Comparison of ENCODE assay signal across 11 mouse cellular contexts in the genomic region with DNA sequence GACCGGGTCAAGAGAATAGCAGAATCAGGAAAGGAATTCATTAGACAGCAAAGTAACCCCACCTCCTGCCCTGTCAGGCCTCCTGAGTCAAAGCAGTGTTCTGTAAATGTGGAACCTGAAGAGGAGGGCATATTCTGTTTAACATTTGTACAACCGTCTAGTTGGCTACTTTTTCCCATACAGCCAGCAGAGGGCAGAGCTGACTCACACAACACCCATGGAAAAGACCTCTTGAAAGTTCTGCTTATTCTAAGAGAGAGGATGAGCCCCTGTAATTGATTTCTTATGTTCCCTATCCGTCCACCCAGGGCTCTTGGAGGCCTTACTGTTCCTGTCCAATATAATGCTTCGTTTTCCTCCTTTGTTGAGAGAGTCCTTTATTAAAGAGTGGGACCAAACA. TPM values are rescaled to one million over a fixed set of nuclear protein-coding genes. Genes with fewer than 3 reads are reported as not detected.
A peak's percentile ranks its signal among the peaks of the same experiment; 100 is the strongest.
DNase-seq lines count a peak whose midpoint lies in the region; ATAC-seq lines count a peak whose summit lies in the region.
"Had no signal": no experiment of that assay in that cellular context is flagged by ENCODE, and none has a peak within 500 bp of the region (broad histone marks: within the 10 kb centered on the region; RNA-seq: fewer than 3 reads in every experiment).

No protein-coding gene starts in this region.

- H3K9me3 ChIP-seq in forebrain, embryonic 10.5 days: no peaks in the 10 kb centered on the region
- no peaks in the 10 kb centered on the region for H3K9me3 ChIP-seq in forebrain, embryonic 11.5 days (ENCODE audit: control insufficient read depth, low read length)
- H3K9me3 ChIP-seq in embryonic facial prominence, embryonic 10.5 days: no peaks in the 10 kb centered on the region
- no peaks in the 10 kb centered on the region for H3K9me3 ChIP-seq in midbrain, embryonic 14.5 days (ENCODE audit: control insufficient read depth, low read length)
- H3K9me3 ChIP-seq: lung, embryonic 15.5 days had no signal

- H3K27ac ChIP-seq in forebrain, embryonic 10.5 days: no peak overlapping the region
- no peak overlapping the region for H3K27ac ChIP-seq in forebrain, embryonic 11.5 days (ENCODE audit: low read depth, low read length)
- no peak overlapping the region for H3K27ac ChIP-seq in embryonic facial prominence, embryonic 10.5 days (replicated peaks)
- no peak overlapping the region for H3K27ac ChIP-seq in midbrain, embryonic 14.5 days (replicated peaks; ENCODE audit: low read depth, low read length)
- H3K27ac ChIP-seq: lung, embryonic 15.5 days had no signal

- ATAC-seq in forebrain, embryonic 11.5 days (replicated peaks; ENCODE audit: low FRiP score): no peak
- peak; percentile 44; the same call in 1 of the 2 replicates for ATAC-seq in midbrain, embryonic 14.5 days (ENCODE audit: low FRiP score, low TSS enrichment)

- no peaks in the 10 kb centered on the region for H3K27me3 ChIP-seq in forebrain, embryonic 10.5 days (ENCODE audit: poor library complexity, severe bottlenecking)
- H3K27me3 ChIP-seq in forebrain, embryonic 11.5 days (ENCODE audit: control insufficient read depth, insufficient read depth, low read length): no peaks in the 10 kb centered on the region
- no peaks in the 10 kb centered on the region for H3K27me3 ChIP-seq in embryonic facial prominence, embryonic 10.5 days (replicated peaks; ENCODE audit: low read depth, poor library complexity, severe bottlenecking)
- no peaks in the 10 kb centered on the region for H3K27me3 ChIP-seq in midbrain, embryonic 14.5 days (ENCODE audit: control insufficient read depth, insufficient read depth, low read length)
- H3K27me3 ChIP-seq: lung, embryonic 15.5 days had no signal

- no peak overlapping the region for H3K4me2 ChIP-seq in forebrain, embryonic 11.5 days (ENCODE audit: low read depth, low read length, severe bottlenecking)
- no peak overlapping the region for H3K4me2 ChIP-seq in midbrain, embryonic 14.5 days (ENCODE audit: low read length)
- H3K4me2 ChIP-seq: lung, embryonic 15.5 days had no signal

- H3K36me3 ChIP-seq in forebrain, embryonic 10.5 days (replicated peaks): no peaks in the 10 kb centered on the region
- no peaks in the 10 kb centered on the region for H3K36me3 ChIP-seq in forebrain, embryonic 11.5 days (ENCODE audit: control insufficient read depth, insufficient read depth, low read length)
- no peaks in the 10 kb centered on the region for H3K36me3 ChIP-seq in embryonic facial prominence, embryonic 10.5 days (replicated peaks)
- H3K36me3 ChIP-seq in midbrain, embryonic 14.5 days (ENCODE audit: control insufficient read depth, insufficient read depth, low read length): no peaks in the 10 kb centered on the region
- H3K36me3 ChIP-seq: lung, embryonic 15.5 days had no signal

- 20% methylated on average over 4 of the region's 4 CpGs for WGBS in forebrain, embryonic 10.5 days
- WGBS in forebrain, embryonic 11.5 days: 26% methylated on average over 4 of the region's 4 CpGs
- 19% methylated on average over 4 of the region's 4 CpGs for WGBS in embryonic facial prominence, embryonic 10.5 days
- 19% methylated on average over 4 of the region's 4 CpGs for WGBS in midbrain, embryonic 14.5 days

- no peak overlapping the region for H3K4me3 ChIP-seq in forebrain, embryonic 10.5 days
- no peak overlapping the region for H3K4me3 ChIP-seq in forebrain, embryonic 11.5 days (ENCODE audit: low read depth, low read length)
- H3K4me3 ChIP-seq in embryonic facial prominence, embryonic 10.5 days: no peak overlapping the region
- no peak overlapping the region for H3K4me3 ChIP-seq in midbrain, embryonic 14.5 days (replicated peaks; ENCODE audit: low read depth, low read length)
- H3K4me3 ChIP-seq: lung, embryonic 15.5 days had no signal

- DNase-seq in forebrain, embryonic 10.5 days (ENCODE audit: extremely low spot score, low spot score): peak; percentile 31
- DNase-seq in forebrain, embryonic 11.5 days (ENCODE audit: low spot score): no peak
- DNase-seq in A20 (ENCODE audit: low read depth, low spot score): peak; percentile 26
- peak; percentile 49 for DNase-seq in embryonic facial prominence, embryonic 10.5 days (ENCODE audit: low spot score)
- peak; percentile 23 to 68 for DNase-seq in kidney, postnatal 36 days
- DNase-seq in midbrain, embryonic 14.5 days: peak; percentile 71
- DNase-seq in cerebellum, adult 18-20 months: no peak
- DNase-seq in cerebellum, adult 9-11 months: no peak

- H3K9ac ChIP-seq in forebrain, embryonic 11.5 days (ENCODE audit: low read length): no peak overlapping the region
- H3K9ac ChIP-seq in midbrain, embryonic 14.5 days (replicated peaks; ENCODE audit: low read length): no peak overlapping the region
- H3K9ac ChIP-seq: lung, embryonic 15.5 days had no signal

- no peaks in the 10 kb centered on the region for H3K4me1 ChIP-seq in forebrain, embryonic 10.5 days
- H3K4me1 ChIP-seq in forebrain, embryonic 11.5 days (replicated peaks; ENCODE audit: control insufficient read depth, insufficient read depth, low read length): no peaks in the 10 kb centered on the region
- H3K4me1 ChIP-seq in embryonic facial prominence, embryonic 10.5 days: no peaks in the 10 kb centered on the region
- no peaks in the 10 kb centered on the region for H3K4me1 ChIP-seq in midbrain, embryonic 14.5 days (ENCODE audit: control insufficient read depth, insufficient read depth, low read length)

RNA-seq across cellular contexts. Expression of a gene that starts 3.6 kb away (rescaled TPM):
- polyA plus RNA-seq in forebrain, embryonic 10.5 days (2016; fragmentation: Nextera tagmentation; extraction: Ambion mirVana): not detected in 2 replicates
- not detected in 2 replicates for polyA plus RNA-seq in forebrain, embryonic 11.5 days (2014; fragmentation: Nextera tagmentation; extraction: Ambion mirVana)
- not detected in 2 replicates for polyA plus RNA-seq in embryonic facial prominence, embryonic 10.5 days (2016; fragmentation: Nextera tagmentation; extraction: Ambion mirVana)
- not detected in 2 replicates for polyA plus RNA-seq in midbrain, embryonic 14.5 days (2014; fragmentation: Nextera tagmentation; extraction: Ambion mirVana)
- polyA plus RNA-seq: frontal cortex, adult 2 months; testis, adult 2 months had no signal

RNA-seq across cellular contexts. Expression of a gene that starts 23.2 kb away (rescaled TPM):
- not detected in 2 replicates for polyA plus RNA-seq in forebrain, embryonic 10.5 days (2016; fragmentation: Nextera tagmentation; extraction: Ambion mirVana)
- not detected in 2 replicates for polyA plus RNA-seq in forebrain, embryonic 11.5 days (2014; fragmentation: Nextera tagmentation; extraction: Ambion mirVana)
- not detected in 2 replicates for polyA plus RNA-seq in embryonic facial prominence, embryonic 10.5 days (2016; fragmentation: Nextera tagmentation; extraction: Ambion mirVana)
- not detected in 2 replicates for polyA plus RNA-seq in midbrain, embryonic 14.5 days (2014; fragmentation: Nextera tagmentation; extraction: Ambion mirVana)

RNA-seq across cellular contexts. Expression of a gene that starts 23.3 kb away (rescaled TPM):
- not detected in 2 replicates for polyA plus RNA-seq in forebrain, embryonic 10.5 days (2016; fragmentation: Nextera tagmentation; extraction: Ambion mirVana)
- not detected in 2 replicates for polyA plus RNA-seq in forebrain, embryonic 11.5 days (2014; fragmentation: Nextera tagmentation; extraction: Ambion mirVana)
- polyA plus RNA-seq in embryonic facial prominence, embryonic 10.5 days (2016; fragmentation: Nextera tagmentation; extraction: Ambion mirVana): not detected in 2 replicates
- polyA plus RNA-seq in midbrain, embryonic 14.5 days (2014; fragmentation: Nextera tagmentation; extraction: Ambion mirVana): not detected in 2 replicates
- polyA plus RNA-seq: frontal cortex, adult 2 months had no signal

RNA-seq across cellular contexts. Expression of a gene that starts 55.3 kb away (rescaled TPM):
- polyA plus RNA-seq in forebrain, embryonic 10.5 days (2016; fragmentation: Nextera tagmentation; extraction: Ambion mirVana): not detected in 2 replicates
- not detected in 2 replicates for polyA plus RNA-seq in forebrain, embryonic 11.5 days (2014; fragmentation: Nextera tagmentation; extraction: Ambion mirVana)
- polyA plus RNA-seq in embryonic facial prominence, embryonic 10.5 days (2016; fragmentation: Nextera tagmentation; extraction: Ambion mirVana): not detected in 2 replicates
- not detected in 2 replicates for polyA plus RNA-seq in midbrain, embryonic 14.5 days (2014; fragmentation: Nextera tagmentation; extraction: Ambion mirVana)
- polyA plus RNA-seq: frontal cortex, adult 2 months; lung, embryonic 15.5 days had no signal

RNA-seq across cellular contexts. Expression of a gene that starts 57.0 kb away (rescaled TPM):
- not detected in 2 replicates for polyA plus RNA-seq in forebrain, embryonic 10.5 days (2016; fragmentation: Nextera tagmentation; extraction: Ambion mirVana)
- not detected in 2 replicates for polyA plus RNA-seq in forebrain, embryonic 11.5 days (2014; fragmentation: Nextera tagmentation; extraction: Ambion mirVana)
- not detected in 2 replicates for polyA plus RNA-seq in embryonic facial prominence, embryonic 10.5 days (2016; fragmentation: Nextera tagmentation; extraction: Ambion mirVana)
- not detected in 2 replicates for polyA plus RNA-seq in midbrain, embryonic 14.5 days (2014; fragmentation: Nextera tagmentation; extraction: Ambion mirVana)
- polyA plus RNA-seq: frontal cortex, adult 2 months had no signal

Comparison
In these comparisons a context has a peak if more than half of its experiments do, and no peak if none do; other contexts are left out.
1. DNase-seq: peak in forebrain, embryonic 10.5 days (single experiment), A20 (single experiment), embryonic facial prominence, embryonic 10.5 days (single experiment), kidney, postnatal 36 days (2 of 2) and midbrain, embryonic 14.5 days (single experiment); none in forebrain, embryonic 11.5 days (single experiment), cerebellum, adult 18-20 months (0 of 2) and cerebellum, adult 9-11 months (single experiment).